Mouse (Mus musculus) cerebellum, adult 8-10 months (tissue): ENCODE data around the gene Gm48552.
A peak's percentile ranks its signal among the peaks of the same experiment; 100 is the strongest.

Experiments
- DNase-seq: peaks from one replicate; pipeline ENCODE4 v3.0.0; 2022

Gene Gm48552

GRCm38 (mm10) chr10:81362336-81362949 is 26.4 kb upstream of the Gm48552 start:
- no peak for DNase-seq

- DNase-seq: no peak
Measured at GRCm38 (mm10) chr10:81363436-81364346, 25.1 kb upstream of the Gm48552 start.

- DNase-seq: no peak
Measured at GRCm38 (mm10) chr10:81364666-81365065, 24.1 kb upstream of the Gm48552 start.

- no peak for DNase-seq
Measured at GRCm38 (mm10) chr10:81365073-81365472, 23.7 kb upstream of the Gm48552 start.

GRCm38 (mm10) chr10:81365672-81366476 is 22.9 kb upstream of the Gm48552 start, which contains the start of gene 4930404N11Rik:
4930404N11Rik (minus strand) TSS chr10:81365816.
- no peak for DNase-seq

- no peak for DNase-seq
Measured at GRCm38 (mm10) chr10:81366477-81367206, 22.2 kb upstream of the Gm48552 start.

GRCm38 (mm10) chr10:81367207-81367495 is 21.7 kb upstream of the Gm48552 start:
- DNase-seq: no peak

- DNase-seq: no peak
Measured at GRCm38 (mm10) chr10:81375322-81375721, 13.5 kb upstream of the Gm48552 start.

- DNase-seq: no peak
Measured at GRCm38 (mm10) chr10:81376561-81377361, 12.0 kb upstream of the Gm48552 start.

- DNase-seq: no peak
Measured at GRCm38 (mm10) chr10:81377362-81377664, 11.5 kb upstream of the Gm48552 start.

- no peak for DNase-seq
Measured at GRCm38 (mm10) chr10:81377793-81378552, 10.8 kb upstream of the Gm48552 start, which contains the start of gene Fzr1. Fzr1 (minus strand) TSS chr10:81378516.

GRCm38 (mm10) chr10:81378553-81379182 is 10.1 kb upstream of the Gm48552 start:
- DNase-seq: peak; percentile 100

GRCm38 (mm10) chr10:81379183-81379553 is 9.6 kb upstream of the Gm48552 start:
- DNase-seq: no peak

- DNase-seq: no peak
Measured at GRCm38 (mm10) chr10:81379809-81380378, 8.9 kb upstream of the Gm48552 start.

GRCm38 (mm10) chr10:81382039-81382438 is 6.8 kb upstream of the Gm48552 start:
- DNase-seq: no peak

GRCm38 (mm10) chr10:81383802-81384604 is 4.8 kb upstream of the Gm48552 start, which contains the start of the genes Dohh and Gm48551:
Dohh (plus strand) TSS chr10:81384428.
Gm48551 (plus strand) TSS chr10:81384466.
- DNase-seq: peak; percentile 100

GRCm38 (mm10) chr10:81384605-81384982 is 4.2 kb upstream of the Gm48552 start:
- DNase-seq: no peak

- no peak for DNase-seq
Measured at GRCm38 (mm10) chr10:81385603-81386306, 3.0 kb upstream of the Gm48552 start.

GRCm38 (mm10) chr10:81387716-81388115 is 1.1 kb upstream of the Gm48552 start:
- DNase-seq: no peak
